Comparison of ENCODE assay signal across 34 mouse cellular contexts in genomic region chr1:182296816-182297215, GRCm38 (mm10).
"Had no signal": no experiment of that assay in that cellular context is flagged by ENCODE, and none has a peak within 500 bp of the region (broad histone marks: within the 10 kb centered on the region; RNA-seq: fewer than 3 reads in every experiment).

No protein-coding gene starts in this region.

- H3K4me2 ChIP-seq: heart, embryonic 11.5 days; heart, embryonic 12.5 days; heart, embryonic 13.5 days; heart, embryonic 15.5 days; hindbrain, embryonic 12.5 days; hindbrain, embryonic 13.5 days; hindbrain, embryonic 14.5 days; hindbrain, embryonic 15.5 days; intestine, embryonic 15.5 days; kidney, embryonic 15.5 days had no signal

- H3K4me3 ChIP-seq: heart, embryonic 12.5 days; heart, embryonic 13.5 days; heart, embryonic 15.5 days; hindbrain, embryonic 10.5 days; hindbrain, embryonic 12.5 days; hindbrain, embryonic 13.5 days; hindbrain, embryonic 15.5 days; intestine, embryonic 15.5 days; kidney, embryonic 15.5 days; layer of hippocampus, adult 2 months; left cerebral cortex, adult 2 months had no signal

- DNase-seq: heart, postnatal 10 days; heart, postnatal 14 days; heart, postnatal 36 days; kidney, adult 11 months; kidney, adult 18-20 months; kidney, adult 2 months; kidney, adult 8-10 months; kidney, adult 9 months; kidney, postnatal 10 days; kidney, postnatal 14 days; kidney, postnatal 25 days; kidney, postnatal 36 days; kidney, postnatal 4 days; layer of hippocampus, adult 9-11 months; layer of hippocampus, postnatal 36 days had no signal

- ATAC-seq: hindbrain, embryonic 16.5 days; hindbrain, postnatal 0 days; inflammation-experienced regulatory T-cells, adult 6 months; intestine, embryonic 15.5 days; intestine, embryonic 16.5 days; intestine, postnatal 0 days had no signal

- H3K9ac ChIP-seq: heart, embryonic 12.5 days; heart, embryonic 13.5 days; heart, embryonic 15.5 days; hindbrain, embryonic 12.5 days; hindbrain, embryonic 13.5 days; hindbrain, embryonic 14.5 days; hindbrain, embryonic 15.5 days; intestine, embryonic 15.5 days; kidney, embryonic 15.5 days had no signal

- H3K27ac ChIP-seq: heart, embryonic 13.5 days; heart, embryonic 15.5 days; hindbrain, embryonic 10.5 days; hindbrain, embryonic 12.5 days; hindbrain, embryonic 13.5 days; hindbrain, embryonic 14.5 days; hindbrain, embryonic 15.5 days; hindbrain, postnatal 0 days; intestine, embryonic 15.5 days; kidney, embryonic 15.5 days; kidney, postnatal 0 days; layer of hippocampus, adult 2 months; left cerebral cortex, adult 2 months had no signal

- H3K27me3 ChIP-seq: heart, embryonic 12.5 days; heart, embryonic 13.5 days; heart, embryonic 15.5 days; hindbrain, embryonic 12.5 days; hindbrain, embryonic 13.5 days; hindbrain, embryonic 15.5 days; intestine, embryonic 15.5 days; kidney, embryonic 15.5 days had no signal

- H3K36me3 ChIP-seq: heart, embryonic 12.5 days; heart, embryonic 13.5 days; heart, embryonic 15.5 days; hindbrain, embryonic 10.5 days; hindbrain, embryonic 12.5 days; hindbrain, embryonic 13.5 days; hindbrain, embryonic 15.5 days; intestine, embryonic 15.5 days; kidney, embryonic 15.5 days had no signal

- H3K9me3 ChIP-seq: heart, embryonic 13.5 days; heart, embryonic 15.5 days; hindbrain, embryonic 12.5 days; hindbrain, embryonic 13.5 days; hindbrain, embryonic 15.5 days; intestine, embryonic 15.5 days; kidney, embryonic 15.5 days had no signal

- H3K4me1 ChIP-seq: heart, embryonic 15.5 days; hindbrain, embryonic 10.5 days; hindbrain, embryonic 12.5 days; hindbrain, embryonic 13.5 days; hindbrain, embryonic 15.5 days; intestine, embryonic 15.5 days had no signal
